Mouse (Mus musculus): ENCODE measurements around the gene Krtap6-1. TPM values are rescaled to one million over a fixed set of nuclear protein-coding genes. Genes with fewer than 3 reads are reported as not detected.
"Not testable (repeated sequence)": the region's sequence is repeated elsewhere in the genome, so short reads cannot be mapped to it uniquely, and the experiment has no call there.

The Krtap6-1 gene
- polyA plus RNA-seq (2012; ENCODE audit: insufficient read depth, insufficient read length, missing spikeins): not detected in 2 replicates

GRCm38 (mm10) chr16:89031399-89031798 lies at the start of gene Krtap6-1:
Gene Krtap6-1, plus strand, starts transcription at chr16:89031699.
- not testable (repeated sequence) for H3K4me1 ChIP-seq (ENCODE audit: control insufficient read depth, insufficient read depth, low read length); H3K4me3 ChIP-seq (ENCODE audit: insufficient read depth, low read length); H3K27ac ChIP-seq (ENCODE audit: insufficient read depth, low read depth, low read length)

GRCm38 (mm10) chr16:89010659-89011058 lies 20.8 kb upstream of the Krtap6-1 start, which contains the start of gene Krtap22-2:
Gene Krtap22-2, minus strand, starts transcription at chr16:89010759.
- TF ChIP-seq POLR2A (IDR thresholded peaks at IDR 0.05; ENCODE audit: borderline replicate concordance, low read depth, low read length): no peak
- TF ChIP-seq CTCF (IDR thresholded peaks at IDR 0.05; ENCODE audit: low read depth, low read length): no peak
- H3K4me3 ChIP-seq (ENCODE audit: insufficient read depth, low read length): no peak within 1 kb of the TSS
- H3K27ac ChIP-seq (ENCODE audit: insufficient read depth, low read depth, low read length): no peak within 1 kb of the TSS
- no peaks in the 10 kb centered on the region for H3K4me1 ChIP-seq (ENCODE audit: control insufficient read depth, insufficient read depth, low read length)

GRCm38 (mm10) chr16:89013973-89014372 lies 17.5 kb upstream of the Krtap6-1 start:
- no peak overlapping the region for H3K27ac ChIP-seq (ENCODE audit: insufficient read depth, low read depth, low read length)
- no peaks in the 10 kb centered on the region for H3K4me1 ChIP-seq (ENCODE audit: control insufficient read depth, insufficient read depth, low read length)
- TF ChIP-seq CTCF (IDR thresholded peaks at IDR 0.05; ENCODE audit: low read depth, low read length): no peak
- TF ChIP-seq POLR2A (IDR thresholded peaks at IDR 0.05; ENCODE audit: borderline replicate concordance, low read depth, low read length): no peak
- no peak overlapping the region for H3K4me3 ChIP-seq (ENCODE audit: insufficient read depth, low read length)

GRCm38 (mm10) chr16:89014984-89015383 lies 16.5 kb upstream of the Krtap6-1 start, which contains the start of gene Gm10229:
Gene Gm10229, plus strand, starts transcription at chr16:89015284.
- not testable (repeated sequence) for H3K4me3 ChIP-seq (ENCODE audit: insufficient read depth, low read length); H3K4me1 ChIP-seq (ENCODE audit: control insufficient read depth, insufficient read depth, low read length); H3K27ac ChIP-seq (ENCODE audit: insufficient read depth, low read depth, low read length)

- H3K4me3 ChIP-seq (ENCODE audit: insufficient read depth, low read length); H3K4me1 ChIP-seq (ENCODE audit: control insufficient read depth, insufficient read depth, low read length); H3K27ac ChIP-seq (ENCODE audit: insufficient read depth, low read depth, low read length): not testable (repeated sequence)
Measured at GRCm38 (mm10) chr16:89041372-89041771, 9.9 kb downstream of the Krtap6-1 start, which contains the start of gene Gm10228. Gene Gm10228, minus strand, starts transcription at chr16:89041472.

- no peak within 1 kb of the TSS for H3K4me3 ChIP-seq (ENCODE audit: insufficient read depth, low read length)
- TF ChIP-seq POLR2A (IDR thresholded peaks at IDR 0.05; ENCODE audit: borderline replicate concordance, low read depth, low read length) (no peak), CTCF (IDR thresholded peaks at IDR 0.05; ENCODE audit: low read depth, low read length) (no peak)
- no peak within 1 kb of the TSS for H3K27ac ChIP-seq (ENCODE audit: insufficient read depth, low read depth, low read length)
- no peaks in the 10 kb centered on the region for H3K4me1 ChIP-seq (ENCODE audit: control insufficient read depth, insufficient read depth, low read length)
Measured at GRCm38 (mm10) chr16:89047783-89048182, 16.3 kb downstream of the Krtap6-1 start, which contains the start of gene Krtap6-5. Gene Krtap6-5, minus strand, starts transcription at chr16:89047883.

- not testable (repeated sequence) for H3K4me3 ChIP-seq (ENCODE audit: insufficient read depth, low read length); H3K27ac ChIP-seq (ENCODE audit: insufficient read depth, low read depth, low read length); H3K4me1 ChIP-seq (ENCODE audit: control insufficient read depth, insufficient read depth, low read length)
Measured at GRCm38 (mm10) chr16:89063902-89064301, 32.4 kb downstream of the Krtap6-1 start, which contains the start of gene 1110025L11Rik. Gene 1110025L11Rik, minus strand, starts transcription at chr16:89064002.

- not testable (repeated sequence) for H3K4me1 ChIP-seq (ENCODE audit: control insufficient read depth, insufficient read depth, low read length); H3K4me3 ChIP-seq (ENCODE audit: insufficient read depth, low read length); H3K27ac ChIP-seq (ENCODE audit: insufficient read depth, low read depth, low read length)
Measured at GRCm38 (mm10) chr16:89071041-89071440, 39.5 kb downstream of the Krtap6-1 start.

Other genes with a start within 250 kb of the Krtap6-1 start
- gene Gm20741, start 219.5 kb upstream of the Krtap6-1 start, polyA plus RNA-seq (2012; ENCODE audit: insufficient read depth, insufficient read length, missing spikeins): not detected in 2 replicates
- gene Krtap15, start 211.5 kb upstream of the Krtap6-1 start, polyA plus RNA-seq (2012; ENCODE audit: insufficient read depth, insufficient read length, missing spikeins): not detected in 2 replicates
- not detected in 2 replicates for gene Krtap14, start 205.6 kb upstream of the Krtap6-1 start, polyA plus RNA-seq (2012; ENCODE audit: insufficient read depth, insufficient read length, missing spikeins)
- gene Krtap19-1, start 162.3 kb upstream of the Krtap6-1 start, polyA plus RNA-seq (2012; ENCODE audit: insufficient read depth, insufficient read length, missing spikeins): not detected in 2 replicates
- not detected in 2 replicates for gene Krtap19-2, start 157.4 kb upstream of the Krtap6-1 start, polyA plus RNA-seq (2012; ENCODE audit: insufficient read depth, insufficient read length, missing spikeins)
- not detected in 2 replicates for gene Krtap19-3, start 153.7 kb upstream of the Krtap6-1 start, polyA plus RNA-seq (2012; ENCODE audit: insufficient read depth, insufficient read length, missing spikeins)
- not detected in 2 replicates for gene Krtap19-4, start 146.6 kb upstream of the Krtap6-1 start, polyA plus RNA-seq (2012; ENCODE audit: insufficient read depth, insufficient read length, missing spikeins)
- gene Krtap19-5, start 135.2 kb upstream of the Krtap6-1 start, polyA plus RNA-seq (2012; ENCODE audit: insufficient read depth, insufficient read length, missing spikeins): not detected in 2 replicates
- gene Krtap19-9b, start 99.4 kb upstream of the Krtap6-1 start, polyA plus RNA-seq (2012; ENCODE audit: insufficient read depth, insufficient read length, missing spikeins): not detected in 2 replicates
- not detected in 2 replicates for gene Krtap16-3, start 68.8 kb upstream of the Krtap6-1 start, polyA plus RNA-seq (2012; ENCODE audit: insufficient read depth, insufficient read length, missing spikeins)
- not detected in 2 replicates for gene Krtap22-2, start 20.9 kb upstream of the Krtap6-1 start, polyA plus RNA-seq (2012; ENCODE audit: insufficient read depth, insufficient read length, missing spikeins)
- gene Gm10229, start 16.4 kb upstream of the Krtap6-1 start, polyA plus RNA-seq (2012; ENCODE audit: insufficient read depth, insufficient read length, missing spikeins): not detected in 2 replicates
- not detected in 2 replicates for gene Gm10228, start 9.8 kb downstream of the Krtap6-1 start, polyA plus RNA-seq (2012; ENCODE audit: insufficient read depth, insufficient read length, missing spikeins)
- not detected in 2 replicates for gene Krtap6-5, start 16.2 kb downstream of the Krtap6-1 start, polyA plus RNA-seq (2012; ENCODE audit: insufficient read depth, insufficient read length, missing spikeins)
- gene 1110025L11Rik, start 32.3 kb downstream of the Krtap6-1 start, polyA plus RNA-seq (2012; ENCODE audit: insufficient read depth, insufficient read length, missing spikeins): not detected in 2 replicates
- not detected in 2 replicates for gene Krtap6-3, start 52.3 kb downstream of the Krtap6-1 start, polyA plus RNA-seq (2012; ENCODE audit: insufficient read depth, insufficient read length, missing spikeins)
- not detected in 2 replicates for gene Gm6358, start 109.2 kb downstream of the Krtap6-1 start, polyA plus RNA-seq (2012; ENCODE audit: insufficient read depth, insufficient read length, missing spikeins)
- gene Gm10061, start 119.4 kb downstream of the Krtap6-1 start, polyA plus RNA-seq (2012; ENCODE audit: insufficient read depth, insufficient read length, missing spikeins): not detected in 2 replicates
- not detected in 2 replicates for gene Gm9789, start 126.3 kb downstream of the Krtap6-1 start, polyA plus RNA-seq (2012; ENCODE audit: insufficient read depth, insufficient read length, missing spikeins)
- not detected in 2 replicates for gene Gm7735, start 137.8 kb downstream of the Krtap6-1 start, polyA plus RNA-seq (2012; ENCODE audit: insufficient read depth, insufficient read length, missing spikeins)
- gene 1110057P08Rik, start 143.0 kb downstream of the Krtap6-1 start, polyA plus RNA-seq (2012; ENCODE audit: insufficient read depth, insufficient read length, missing spikeins): not detected in 2 replicates
- gene Krtap20-2, start 174.2 kb downstream of the Krtap6-1 start, polyA plus RNA-seq (2012; ENCODE audit: insufficient read depth, insufficient read length, missing spikeins): not detected in 2 replicates

All from bone marrow macrophage, adult 2 months (primary cell).